Mouse (Mus musculus) heart, postnatal 14 days (tissue): Measurements from ENCODE around the gene Gda. TPM values are rescaled to one million over a fixed set of nuclear protein-coding genes. Genes with fewer than 3 reads are reported as not detected.
A peak's percentile ranks its signal among the peaks of the same experiment; 100 is the strongest.

Experiments used
- DNase-seq, 2 experiments: peaks; one replicate each; pipeline ENCODE4 v3.0.0; 2021 to 2022
- intact Hi-C: fragments of 180-260 bp; cut with DNase I; formaldehyde crosslinking; loops from one replicate; pipeline ENCODE4 v1.15.1; 2025
- long read RNA-seq, 2 experiments: library from polyadenylated mRNA; stranded (forward); transcript quantifications; one replicate each; pipeline ENCODE4 v2.0.0; 2021
- total RNA-seq, 2 experiments: library from RNA; stranded (reverse); gene quantifications; 2 replicates each; pipeline ENCODE4 v1.2.3; 2021

Gene Gda
- total RNA-seq, result 10 to 100 TPM; 12.0 to 17.9 TPM
- long read RNA-seq, experiment 1, full-length matches to known transcripts, result 1 of 2 reads
- long read RNA-seq, experiment 1, partial matches to known transcripts, result 0 of 2 reads
- long read RNA-seq, experiment 1, other reads (novel, unspliced or antisense), result 1 of 2 reads
- long read RNA-seq, experiment 2, full-length matches to known transcripts, result 4 of 5 reads
- long read RNA-seq, experiment 2, partial matches to known transcripts, result 0 of 5 reads
- long read RNA-seq, experiment 2, other reads (novel, unspliced or antisense), result 1 of 5 reads

- intact Hi-C loops, result loop anchor here (2.0 kb wide), 1 partner anchor 101 kb away; no protein-coding TSS in a partner anchor
- no peak for DNase-seq
These were observed at the start of gene Gda for GRCm38 (mm10) chr19:21473345-21473744. Gene Gda, minus strand, starts transcription at chr19:21473445.

- intact Hi-C loops, result no loop called here
- no peak for DNase-seq
These were observed 47.0 kb upstream of the Gda start for GRCm38 (mm10) chr19:21520280-21520679.

- intact Hi-C loops, result loop anchor here (1.0 to 5.0 kb wide), 2 partner anchors 138 to 473 kb away; no protein-coding TSS in a partner anchor
- peak; percentile 42 to 63 for DNase-seq
These were observed 36.9 kb upstream of the Gda start for GRCm38 (mm10) chr19:21510116-21510515.

- intact Hi-C loops, result no loop called here
- DNase-seq, result peak in 1 of 2 experiments; percentile 14
These were observed 34.5 kb upstream of the Gda start for GRCm38 (mm10) chr19:21507561-21508232.

GRCm38 (mm10) chr19:21507133-21507532, 33.9 kb upstream of the Gda start:
- no peak for DNase-seq

GRCm38 (mm10) chr19:21504716-21505115, 31.5 kb upstream of the Gda start:
- intact Hi-C loops, result no loop called here

More at GRCm38 (mm10) chr19:21507133-21507532, 33.9 kb upstream of the Gda start:
- intact Hi-C loops, result no loop called here

GRCm38 (mm10) chr19:21499394-21499983, 26.2 kb upstream of the Gda start:
- intact Hi-C loops, result no loop called here
- DNase-seq, result no peak

More at GRCm38 (mm10) chr19:21504716-21505115, 31.5 kb upstream of the Gda start:
- no peak for DNase-seq

- intact Hi-C loops, result no loop called here
These were observed 22.6 kb upstream of the Gda start for GRCm38 (mm10) chr19:21495817-21496216.

GRCm38 (mm10) chr19:21493807-21494521, 20.7 kb upstream of the Gda start:
- no peak for DNase-seq
- intact Hi-C loops, result no loop called here

More at GRCm38 (mm10) chr19:21495817-21496216, 22.6 kb upstream of the Gda start:
- no peak for DNase-seq

GRCm38 (mm10) chr19:21491391-21491790, 18.1 kb upstream of the Gda start:
- DNase-seq, result no peak
- intact Hi-C loops, result no loop called here

- no peak for DNase-seq
- intact Hi-C loops, result no loop called here
These were observed 14.1 kb upstream of the Gda start for GRCm38 (mm10) chr19:21487124-21487944.

- intact Hi-C loops, result no loop called here
- no peak for DNase-seq
These were observed 8.9 kb upstream of the Gda start for GRCm38 (mm10) chr19:21482096-21482495.

- intact Hi-C loops, result no loop called here
- DNase-seq, result no peak
These were observed 7.8 kb upstream of the Gda start for GRCm38 (mm10) chr19:21481031-21481430.

GRCm38 (mm10) chr19:21480053-21480419, 6.8 kb upstream of the Gda start:
- DNase-seq, result no peak
- intact Hi-C loops, result no loop called here

- no peak for DNase-seq
- intact Hi-C loops, result no loop called here
These were observed 6.2 kb upstream of the Gda start for GRCm38 (mm10) chr19:21479183-21480052.

GRCm38 (mm10) chr19:21478538-21478937, 5.3 kb upstream of the Gda start:
- DNase-seq, result no peak

GRCm38 (mm10) chr19:21477780-21478179, 4.5 kb upstream of the Gda start:
- no peak for DNase-seq
- intact Hi-C loops, result no loop called here

More at GRCm38 (mm10) chr19:21478538-21478937, 5.3 kb upstream of the Gda start:
- intact Hi-C loops, result no loop called here

- DNase-seq, result no peak
- intact Hi-C loops, result no loop called here
These were observed 3.5 kb upstream of the Gda start for GRCm38 (mm10) chr19:21476782-21477181.
